Mouse (Mus musculus) left cerebral cortex, postnatal 4 days (tissue): ENCODE data around the gene Copa. TPM values are rescaled to one million over a fixed set of nuclear protein-coding genes. Genes with fewer than 3 reads are reported as not detected.

Experiments
- DNase-seq: peaks from one replicate; pipeline ENCODE4 v3.0.0-alpha.2; 2022
- intact Hi-C: fragments of 180-260 bp; cut with DNase I; formaldehyde crosslinking; loops from one replicate; pipeline ENCODE4 v1.15.1; 2025
- total RNA-seq, 2 experiments: library from RNA; stranded (reverse); gene quantifications; 2 replicates each; pipeline ENCODE4 v1.2.3; 2021

Copa gene
- total RNA-seq, 2 experiments from 2014 or later, result 195 to 198 TPM

- no peak for DNase-seq
- intact Hi-C loops, result no loop called here
Observed at GRCm38 (mm10) chr1:172133535-172133934, 51.2 kb downstream of the Copa start.

- DNase-seq, result no peak
- intact Hi-C loops, result no loop called here
Observed at GRCm38 (mm10) chr1:172134072-172134471, 51.7 kb downstream of the Copa start.

DNA sequence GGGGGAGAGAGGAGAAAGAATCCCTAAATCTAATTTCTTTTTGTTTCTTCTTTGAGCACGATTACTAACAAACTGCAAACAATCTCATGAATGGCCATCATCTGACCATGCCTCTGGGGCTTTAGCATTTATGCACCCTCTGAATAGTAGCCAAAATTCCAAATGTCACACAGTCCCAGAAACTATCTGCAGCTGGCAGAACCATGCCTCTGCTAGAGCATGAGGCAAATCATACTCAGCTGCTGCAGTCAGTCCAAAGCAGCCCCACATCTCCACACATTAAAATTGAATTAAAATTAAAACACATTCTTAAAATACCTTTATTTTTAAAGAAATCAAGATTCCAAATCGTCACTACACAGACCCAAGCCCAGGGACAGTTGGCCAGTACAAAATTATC, 57.8 kb downstream of the Copa start:
- DNase-seq, result no peak
- intact Hi-C loops, result no loop called here

DNA sequence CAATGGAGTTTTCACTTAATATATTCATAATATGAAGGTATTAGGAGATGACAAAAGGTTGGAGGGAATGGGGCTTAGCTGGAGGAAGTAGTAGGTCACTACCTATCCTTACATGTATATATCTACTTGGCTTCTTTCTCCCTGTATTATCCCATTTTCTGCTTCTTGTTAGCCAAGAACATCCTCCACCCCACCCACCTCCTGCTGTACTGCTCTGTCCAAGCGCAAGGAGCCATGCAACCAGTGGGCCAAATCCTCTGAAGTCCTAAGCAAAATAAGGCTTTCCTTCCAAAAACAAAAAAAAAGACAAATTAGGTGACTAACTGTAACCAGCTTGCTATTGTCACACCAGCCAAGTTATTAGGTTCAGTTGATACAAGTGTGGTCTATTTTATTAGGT, 58.5 kb downstream of the Copa start:
- intact Hi-C loops, result no loop called here
- no peak for DNase-seq

GRCm38 (mm10) chr1:172141529-172141928, 59.2 kb downstream of the Copa start:
- no peak for DNase-seq
- intact Hi-C loops, result no loop called here

DNA sequence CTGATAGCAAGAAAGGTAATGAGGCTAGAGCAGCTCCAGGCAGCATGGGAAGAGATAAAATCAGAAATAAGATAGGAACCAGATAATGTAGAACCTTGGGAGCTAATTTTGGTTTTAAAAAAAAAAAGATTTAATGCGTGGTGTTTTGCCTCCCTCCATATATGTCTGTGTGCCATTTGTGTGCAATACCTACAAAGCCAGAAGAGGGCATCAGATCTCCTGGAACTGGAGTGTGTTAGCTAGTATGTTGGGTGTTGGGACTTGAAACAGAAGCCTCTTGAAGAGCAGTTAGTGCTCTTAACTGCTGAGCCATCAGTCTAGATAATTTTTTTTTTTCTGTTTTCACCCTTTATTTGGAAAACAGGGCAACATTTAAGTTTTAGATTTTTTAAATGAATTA, 61.2 kb downstream of the Copa start:
- intact Hi-C loops, result no loop called here
- DNase-seq, result peak; percentile 27

GRCm38 (mm10) chr1:172147835-172148278, 65.5 kb downstream of the Copa start, which contains the start of gene Dcaf8:
Gene Dcaf8 (plus strand): TSS chr1:172148084.
- peak; percentile 97 for DNase-seq
- intact Hi-C loops, result no loop called here

GRCm38 (mm10) chr1:172148279-172148954, 66.1 kb downstream of the Copa start:
- DNase-seq, result peak; percentile 32

GRCm38 (mm10) chr1:172148955-172149815, 66.9 kb downstream of the Copa start:
- DNase-seq, result no peak
- intact Hi-C loops, result no loop called here

More at GRCm38 (mm10) chr1:172148279-172148954, 66.1 kb downstream of the Copa start:
- intact Hi-C loops, result no loop called here

DNA sequence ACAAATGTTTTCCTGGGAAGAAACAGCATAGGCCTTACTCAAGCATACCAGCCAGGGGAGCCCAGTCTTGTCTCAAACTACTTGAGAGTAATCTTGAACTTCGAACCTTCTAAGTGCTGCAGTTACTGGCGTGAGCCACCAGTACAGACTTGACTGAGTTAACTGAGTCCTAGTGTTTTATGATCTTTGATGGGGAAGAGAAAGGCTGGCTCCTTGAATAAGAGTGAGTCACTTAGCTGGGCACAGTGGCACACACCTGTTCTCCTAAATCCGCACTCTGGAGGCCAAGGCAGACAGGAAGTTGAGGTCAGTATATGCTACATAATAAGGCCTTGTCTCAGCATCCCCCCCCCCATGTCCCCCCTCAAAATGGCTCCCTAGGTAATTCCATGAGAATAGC, 72.2 kb downstream of the Copa start:
- DNase-seq, result no peak
- intact Hi-C loops, result no loop called here

DNA sequence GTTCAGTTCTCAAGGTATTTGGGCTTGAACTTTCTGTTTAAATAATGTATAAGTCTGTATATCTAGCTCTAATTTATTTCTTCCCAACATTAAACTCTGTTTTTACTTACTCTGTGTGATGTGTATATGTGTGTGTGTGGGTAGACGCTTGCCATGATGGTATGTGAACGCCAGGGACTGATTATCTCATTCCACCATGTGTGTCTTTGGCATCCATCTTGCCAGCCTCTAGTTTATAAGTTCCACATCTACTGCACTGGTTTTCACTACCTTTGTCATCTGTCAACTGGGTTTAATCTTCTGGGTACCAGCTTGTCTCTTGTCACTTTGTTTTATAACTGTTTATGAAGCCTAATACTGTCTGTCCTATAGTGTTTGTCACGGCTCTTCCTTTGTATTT, 73.2 kb downstream of the Copa start:
- intact Hi-C loops, result no loop called here

GRCm38 (mm10) chr1:172159970-172160369, 77.6 kb downstream of the Copa start:
- intact Hi-C loops, result loop anchor here (5.0 kb wide), 1 partner anchor 152 kb away; no protein-coding TSS in a partner anchor
- DNase-seq, result no peak

More for the DNA sequence above, 73.2 kb downstream of the Copa start:
- no peak for DNase-seq

DNA sequence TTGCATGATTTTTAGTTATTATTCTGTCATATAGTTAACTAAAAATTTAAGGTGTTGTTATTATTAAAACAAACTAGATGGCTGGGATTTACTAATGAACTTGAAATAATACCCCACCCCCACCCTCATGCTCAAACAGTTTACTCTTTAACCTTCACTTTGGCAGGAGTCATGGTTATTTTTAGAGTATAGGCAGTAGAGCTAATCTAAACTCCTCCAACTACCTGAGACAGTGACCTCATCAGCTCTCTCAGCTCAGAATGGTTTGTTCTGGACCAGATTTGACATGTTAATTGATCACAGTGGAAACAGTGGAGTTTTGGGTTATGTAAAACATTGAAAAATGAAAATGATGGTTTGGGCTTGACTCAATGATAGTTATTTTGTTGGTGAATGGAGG, 78.2 kb downstream of the Copa start:
- intact Hi-C loops, result loop anchor here (5.0 kb wide), 1 partner anchor 152 kb away; no protein-coding TSS in a partner anchor

DNA sequence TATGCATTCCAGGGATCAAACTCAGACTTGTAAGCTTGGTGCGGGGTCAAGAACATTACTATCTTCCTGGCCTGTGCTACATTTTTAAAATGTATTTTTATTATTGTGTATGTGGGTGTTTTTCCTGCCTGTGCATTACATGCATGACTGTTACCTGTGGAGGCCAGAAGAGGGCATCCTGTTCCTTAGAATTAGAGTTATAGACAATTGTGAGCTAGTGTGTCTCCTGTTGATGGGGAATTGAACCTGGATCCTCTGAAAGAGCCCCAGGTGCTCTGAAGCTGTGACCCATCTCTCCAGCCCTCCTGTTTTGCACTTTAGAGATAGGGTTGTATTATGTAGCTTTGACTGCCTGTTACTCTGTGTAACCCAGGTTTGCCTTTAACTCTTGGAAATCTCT, 79.7 kb downstream of the Copa start:
- peak; percentile 21 for DNase-seq
- intact Hi-C loops, result loop anchor here (5.0 kb wide), 1 partner anchor 150 kb away; no protein-coding TSS in a partner anchor

More for the DNA sequence above, 78.2 kb downstream of the Copa start:
- DNase-seq, result no peak

DNA sequence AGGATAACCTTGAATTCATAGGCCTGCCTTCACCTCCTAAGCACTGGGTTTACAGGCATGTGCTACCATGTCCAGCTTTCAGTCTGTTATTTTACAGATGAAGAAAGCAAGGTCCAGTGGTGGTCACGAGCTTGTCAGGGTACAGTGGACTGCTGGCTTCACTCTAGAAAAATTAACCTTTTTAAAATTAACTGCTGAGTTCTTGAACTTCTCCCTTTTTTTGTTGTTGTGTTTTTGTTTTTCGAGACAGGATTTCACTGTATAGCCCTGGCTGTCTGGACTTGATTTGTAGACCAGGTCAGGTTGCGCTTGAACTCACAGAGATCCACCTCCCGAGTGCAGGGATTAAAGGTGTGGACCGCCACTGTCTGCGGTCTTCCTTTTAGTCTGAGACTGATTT, 80.6 kb downstream of the Copa start:
- intact Hi-C loops, result loop anchor here (5.0 kb wide), 1 partner anchor 149 kb away; no protein-coding TSS in a partner anchor
- no peak for DNase-seq

DNA sequence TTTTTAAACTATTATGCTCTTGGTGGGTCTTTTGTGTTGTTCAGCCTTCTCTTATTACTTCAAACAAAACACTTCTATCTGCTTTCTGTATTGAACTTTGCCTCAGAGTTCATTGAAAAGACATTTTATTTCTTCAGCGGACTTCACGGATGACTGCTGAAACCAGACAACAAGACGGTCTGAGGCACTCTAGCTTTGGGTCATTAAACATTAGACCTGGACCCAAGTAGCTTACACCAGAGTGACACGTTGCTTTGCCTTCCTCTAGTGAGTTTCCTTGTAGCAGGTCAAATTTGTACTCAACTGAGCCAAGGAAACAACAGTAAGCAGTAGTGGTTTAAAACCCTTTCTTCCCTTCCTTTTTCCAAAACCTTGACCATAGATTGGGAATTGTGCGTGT, 85.6 kb downstream of the Copa start:
- no peak for DNase-seq
- intact Hi-C loops, result no loop called here

DNA sequence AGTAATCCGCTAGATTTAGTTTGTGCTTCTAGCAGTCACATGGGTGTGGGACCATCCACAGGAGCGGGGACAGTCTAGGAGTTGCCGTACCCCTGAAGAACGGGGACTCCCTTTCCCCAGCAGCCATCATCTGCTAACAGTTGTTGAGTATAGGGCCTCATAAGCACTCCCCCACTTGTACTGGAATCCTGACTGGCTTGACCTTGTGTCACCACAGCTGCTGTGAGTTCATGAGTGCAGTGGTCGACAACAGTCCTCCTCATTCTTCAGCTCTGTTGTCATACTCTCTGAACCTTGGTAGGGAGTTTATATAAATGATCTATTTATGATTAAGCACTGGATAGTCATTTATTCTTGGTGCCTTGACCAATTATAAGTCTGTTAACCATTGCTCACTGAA, 87.5 kb downstream of the Copa start:
- DNase-seq, result no peak
- intact Hi-C loops, result no loop called here
